In genomic region chr4:32327626-32328025, GRCm38 (mm10) we compare ENCODE assay signal across 12 mouse cellular contexts.
DNase-seq lines count a peak whose midpoint lies in the region; ATAC-seq lines count a peak whose summit lies in the region.
"Had no signal": no experiment of that assay in that cellular context is flagged by ENCODE, and none has a peak within 500 bp of the region (broad histone marks: within the 10 kb centered on the region; RNA-seq: fewer than 3 reads in every experiment).

No protein-coding gene starts in this region.

- ATAC-seq in forebrain, embryonic 15.5 days (replicated peaks) = no peak

- no peaks in the 10 kb centered on the region for H3K9me3 ChIP-seq in heart, embryonic 10.5 days
- H3K9me3 ChIP-seq in forebrain, embryonic 15.5 days = peaks cover 4% of the 10 kb centered on the region; the same call in 1 of the 2 replicates
- H3K9me3 ChIP-seq in limb, embryonic 10.5 days (replicated peaks) = no peaks in the 10 kb centered on the region

- intact Hi-C loops in heart, postnatal 10 days (cut with DNase I) = no loop called here
- intact Hi-C loops in left cerebral cortex, postnatal 36 days (cut with DNase I) = no loop called here

- peak overlapping the region; percentile 2; the same call in 1 of the 2 replicates for H3K9ac ChIP-seq in forebrain, embryonic 15.5 days (replicated peaks)

- peak overlapping the region; percentile 83 for H3K27ac ChIP-seq in heart, embryonic 10.5 days
- peak overlapping the region; percentile 84 for H3K27ac ChIP-seq in forebrain, embryonic 15.5 days (replicated peaks)
- peak overlapping the region; percentile 56; the same call in 1 of the 2 replicates for H3K27ac ChIP-seq in limb, embryonic 10.5 days

- no peak overlapping the region for H3K4me3 ChIP-seq in heart, embryonic 10.5 days
- no peak overlapping the region for H3K4me3 ChIP-seq in forebrain, embryonic 15.5 days
- H3K4me3 ChIP-seq in limb, embryonic 10.5 days = no peak overlapping the region

- peaks cover 62% of the 10 kb centered on the region for H3K4me1 ChIP-seq in heart, embryonic 10.5 days
- H3K4me1 ChIP-seq in forebrain, embryonic 15.5 days = peaks cover 40% of the 10 kb centered on the region
- peaks cover 18% of the 10 kb centered on the region for H3K4me1 ChIP-seq in limb, embryonic 10.5 days

- H3K4me2 ChIP-seq in forebrain, embryonic 15.5 days (replicated peaks) = no peak overlapping the region

- WGBS in heart, embryonic 10.5 days = 41% methylated on average over 5 of the region's 5 CpGs
- 34% methylated on average over 5 of the region's 5 CpGs for WGBS in forebrain, embryonic 15.5 days
- WGBS in limb, embryonic 10.5 days = 58% methylated on average over 5 of the region's 5 CpGs

- peaks cover 3% of the 10 kb centered on the region; the same call in 1 of the 2 replicates for H3K36me3 ChIP-seq in heart, embryonic 10.5 days
- no peaks in the 10 kb centered on the region; the same call in 1 of the 2 replicates for H3K36me3 ChIP-seq in forebrain, embryonic 15.5 days
- peaks cover 32% of the 10 kb centered on the region for H3K36me3 ChIP-seq in limb, embryonic 10.5 days

- no peak for DNase-seq in heart, embryonic 10.5 days (ENCODE audit: low spot score)
- no peak for DNase-seq in heart, postnatal 10 days
- DNase-seq in brain, adult 2 months (ENCODE audit: low read depth, low spot score) = peak; percentile 32
- no peak for DNase-seq in limb, embryonic 10.5 days (ENCODE audit: low spot score)
- no peak for DNase-seq in gastrocnemius, adult 8-10 months (ENCODE audit: low spot score in 2 of 2)
- DNase-seq in left cerebral cortex, postnatal 36 days (ENCODE audit: low spot score in 2 of 2) = no peak
- DNase-seq in layer of hippocampus, adult 9-10 months (ENCODE audit: low spot score) = no peak
- DNase-seq: adrenal gland, postnatal 36 days; B cell, adult 2 months; cerebellum, postnatal 14 days; kidney, postnatal 10 days had no signal

- no peaks in the 10 kb centered on the region for H3K27me3 ChIP-seq in heart, embryonic 10.5 days (ENCODE audit: insufficient read depth, poor library complexity, severe bottlenecking)
- no peaks in the 10 kb centered on the region for H3K27me3 ChIP-seq in forebrain, embryonic 15.5 days
- no peaks in the 10 kb centered on the region for H3K27me3 ChIP-seq in limb, embryonic 10.5 days (ENCODE audit: low read depth, poor library complexity, severe bottlenecking)
